Mouse (Mus musculus): ENCODE data around the gene Mknk1. TPM values are rescaled to one million over a fixed set of nuclear protein-coding genes. Genes with fewer than 3 reads are reported as not detected.

Gene Mknk1
- total RNA-seq, 2 experiments from 2014 or later: 29.6 to 39.5 TPM

DNA sequence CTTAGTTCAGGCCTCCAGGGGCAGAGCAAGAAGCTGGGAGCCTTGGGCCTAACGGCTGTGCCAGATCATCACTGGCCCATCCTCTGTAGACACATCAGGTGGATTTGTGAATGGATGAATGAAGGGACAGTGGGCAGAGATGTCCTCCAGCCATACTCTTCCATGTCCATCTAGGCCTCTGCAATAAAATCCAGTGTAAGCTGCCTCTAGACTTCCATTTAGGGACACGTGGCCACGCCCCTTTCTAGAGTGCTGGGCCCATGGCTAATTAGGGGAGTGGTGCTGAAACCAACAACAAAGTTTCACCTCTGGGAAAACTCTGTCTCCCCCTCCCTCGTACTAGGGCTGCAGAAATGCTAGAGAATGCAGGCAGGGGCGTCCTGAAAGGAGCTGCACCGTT is 51.1 kb downstream of the Mknk1 start:
- no peak for DNase-seq (ENCODE audit: low spot score in 2 of 2)

DNA sequence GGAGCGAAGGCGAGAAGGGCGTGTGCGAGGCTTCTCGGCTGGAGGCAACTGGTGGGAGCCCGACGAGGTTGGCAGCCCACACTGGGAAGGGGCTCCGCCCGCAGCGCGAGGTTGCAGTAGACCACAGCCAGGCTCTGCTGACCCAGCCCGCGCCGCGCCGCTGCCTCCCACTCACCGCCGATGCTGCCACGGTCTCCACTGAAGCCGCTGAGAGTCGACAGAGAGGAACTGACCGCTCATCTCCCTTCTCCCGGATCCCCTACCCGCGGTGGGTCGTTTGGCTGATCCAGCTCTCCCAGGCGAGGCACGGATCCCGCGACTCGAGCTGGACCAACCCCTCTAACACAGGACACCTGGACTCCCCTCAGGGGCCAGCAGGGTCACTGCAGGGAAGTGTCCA is 51.6 kb downstream of the Mknk1 start, which contains the start of gene 6430628N08Rik:
Gene 6430628N08Rik (plus strand): TSS at position 113 of the 400 bp plus-strand sequence.
- DNase-seq (ENCODE audit: low spot score in 2 of 2): no peak

DNA sequence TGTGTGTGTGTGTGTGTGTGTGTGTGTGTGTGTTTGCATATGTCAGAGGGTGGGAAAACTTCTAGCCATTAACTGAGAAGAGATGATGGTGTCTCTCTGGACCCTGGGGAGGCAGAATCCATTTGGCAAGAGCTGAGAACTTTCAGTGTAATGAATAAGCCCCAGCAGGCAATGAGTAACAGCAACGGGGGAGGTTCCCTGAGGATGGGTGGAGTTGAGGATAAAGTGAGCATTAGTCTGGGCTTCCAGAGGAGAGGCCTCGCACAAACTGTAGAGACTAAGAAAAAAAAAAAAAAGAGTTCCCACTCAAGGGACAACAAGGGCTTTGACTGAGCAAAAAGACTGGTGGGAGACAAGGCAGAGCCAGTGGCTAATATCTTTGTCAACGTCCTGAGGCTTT is 55.3 kb downstream of the Mknk1 start:
- DNase-seq (ENCODE audit: low spot score in 2 of 2): no peak

DNA sequence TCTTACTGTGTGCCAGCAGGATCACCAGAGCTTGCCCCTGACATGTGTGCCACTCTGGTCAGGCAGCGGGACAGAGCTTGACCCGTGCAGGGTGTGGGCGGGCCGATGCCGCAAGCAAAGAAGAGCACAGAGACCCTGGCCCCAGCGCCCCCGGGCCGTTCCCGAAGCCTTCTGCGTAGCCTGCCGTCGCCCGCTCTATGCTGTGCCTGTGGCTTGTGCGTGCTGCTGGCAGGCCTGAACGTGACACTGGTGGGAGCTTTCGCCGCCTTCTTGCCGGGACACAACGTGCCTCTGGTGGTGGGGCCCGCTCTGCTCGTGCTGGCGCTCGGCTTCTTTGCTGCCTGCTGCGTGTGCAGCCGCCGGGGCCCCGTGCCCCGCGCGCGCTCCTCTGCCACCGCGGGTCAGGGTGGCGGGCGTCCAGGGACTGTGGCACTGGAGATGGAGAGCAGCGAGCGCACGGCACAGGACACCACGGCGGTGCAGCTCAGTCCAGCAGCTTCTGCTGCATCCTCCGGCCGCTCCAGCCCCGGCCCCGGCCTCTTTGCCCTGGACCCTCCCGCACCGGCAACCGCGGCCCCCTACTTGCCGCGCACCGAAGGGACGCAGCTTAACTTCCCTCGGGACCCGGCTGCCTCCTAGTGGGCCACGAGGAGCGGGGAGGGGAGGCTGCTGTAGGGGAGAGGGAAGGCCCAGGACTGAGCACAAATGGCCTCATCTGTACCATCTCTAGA is 59.1 kb downstream of the Mknk1 start:
- no peak for DNase-seq (ENCODE audit: low spot score in 2 of 2)

DNA sequence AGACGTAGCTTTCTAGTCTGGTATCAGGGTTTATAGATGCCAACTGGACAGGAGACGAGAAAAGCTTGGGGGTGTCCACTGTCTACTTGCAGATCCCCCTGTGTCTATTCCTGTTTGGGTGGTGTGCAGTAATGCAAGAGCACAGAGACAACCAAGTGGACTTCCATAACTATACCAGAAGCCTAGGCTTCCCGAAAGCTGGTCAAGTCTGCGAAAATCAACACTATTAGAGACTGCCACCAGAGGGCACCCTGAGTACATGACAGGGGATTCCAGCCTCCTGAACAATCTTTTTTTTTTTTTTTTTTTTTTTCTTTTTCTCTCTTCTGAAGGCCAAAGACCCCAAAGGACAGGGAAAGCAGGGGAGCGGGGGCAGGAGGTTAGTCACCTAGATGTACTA is 63.8 kb downstream of the Mknk1 start:
- peak; percentile 84 to 93 for DNase-seq (ENCODE audit: low spot score in 2 of 2)

DNA sequence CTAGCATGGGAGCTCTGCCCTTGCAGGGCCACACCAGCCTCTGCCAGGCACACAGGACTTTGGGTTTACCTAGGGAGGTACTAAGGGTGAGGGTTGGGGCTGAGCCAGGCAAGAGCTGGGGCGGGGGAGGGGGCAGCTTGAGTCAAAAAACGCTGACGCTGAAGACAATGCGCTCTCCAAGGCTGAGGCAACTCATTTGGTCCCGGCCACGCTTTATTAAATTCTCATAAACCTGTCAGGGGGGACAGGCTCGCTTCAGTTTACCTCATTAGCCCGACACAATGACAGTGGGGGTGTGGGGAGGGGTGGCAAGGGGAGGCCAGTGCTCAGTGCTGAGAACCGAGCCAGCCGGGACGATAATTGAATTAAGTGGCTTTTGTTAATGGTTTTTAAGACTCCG is 65.4 kb downstream of the Mknk1 start:
- DNase-seq (ENCODE audit: low spot score in 2 of 2): no peak

DNA sequence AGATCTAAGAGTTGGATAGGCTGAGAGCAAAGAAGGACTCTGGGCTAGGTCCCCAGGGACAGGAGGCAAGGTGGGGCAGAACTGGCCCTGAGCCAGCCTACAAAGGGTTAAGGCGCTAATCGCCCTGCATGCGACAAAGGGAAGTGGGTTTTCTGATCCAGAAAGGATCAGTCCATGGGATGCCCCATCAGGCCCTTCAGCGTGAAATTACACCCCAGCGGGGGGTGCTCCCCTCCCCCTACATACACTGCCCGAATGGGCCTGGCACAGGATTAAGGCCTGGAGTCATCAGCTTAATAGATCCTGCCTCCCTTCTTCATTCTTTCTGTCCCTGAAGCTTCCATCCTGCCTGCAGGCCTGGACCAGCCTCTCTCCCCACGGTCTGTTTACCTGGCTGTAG is 66.7 kb downstream of the Mknk1 start:
- no peak for DNase-seq (ENCODE audit: low spot score in 2 of 2)

DNA sequence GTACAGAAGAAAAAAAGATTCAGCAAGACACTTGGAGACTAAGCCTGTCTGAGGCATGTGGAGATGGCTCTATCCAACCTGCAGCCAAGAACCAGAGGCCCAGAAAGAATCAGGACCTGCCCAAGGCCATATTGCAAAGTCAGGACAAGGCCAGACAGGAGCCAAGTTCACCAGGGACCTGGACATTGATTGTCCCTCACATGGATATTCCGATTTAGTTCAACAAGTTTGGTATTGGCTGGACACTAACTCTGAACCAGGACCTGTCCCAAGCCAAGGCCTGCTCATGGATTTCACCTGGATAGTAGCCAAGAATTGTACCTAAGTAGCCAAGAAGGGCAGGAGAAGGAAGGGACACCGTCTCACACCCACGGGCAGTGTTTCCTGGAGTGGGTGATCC is 67.8 kb downstream of the Mknk1 start:
- DNase-seq (ENCODE audit: low spot score in 2 of 2): no peak

DNA sequence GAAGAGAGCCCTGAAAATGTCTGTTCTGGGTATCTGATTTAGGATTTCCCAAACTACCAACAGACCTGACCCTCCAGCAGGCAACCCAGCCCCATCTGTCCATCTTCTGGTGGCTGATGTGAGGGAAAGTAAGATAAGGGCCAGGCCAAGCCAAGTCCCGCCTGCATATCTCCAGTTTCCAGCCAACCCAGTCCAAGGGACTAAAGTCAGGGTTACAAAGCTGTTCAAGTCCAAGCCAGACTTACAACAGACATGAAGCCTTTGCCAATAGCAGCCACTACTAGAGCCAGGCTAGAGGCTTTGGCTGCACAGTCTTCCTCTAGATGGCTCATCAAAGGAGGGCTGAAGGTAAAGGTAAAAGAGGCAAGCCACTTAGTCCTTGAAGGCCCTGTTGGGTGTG is 69.0 kb downstream of the Mknk1 start:
- DNase-seq (ENCODE audit: low spot score in 2 of 2): no peak

DNA sequence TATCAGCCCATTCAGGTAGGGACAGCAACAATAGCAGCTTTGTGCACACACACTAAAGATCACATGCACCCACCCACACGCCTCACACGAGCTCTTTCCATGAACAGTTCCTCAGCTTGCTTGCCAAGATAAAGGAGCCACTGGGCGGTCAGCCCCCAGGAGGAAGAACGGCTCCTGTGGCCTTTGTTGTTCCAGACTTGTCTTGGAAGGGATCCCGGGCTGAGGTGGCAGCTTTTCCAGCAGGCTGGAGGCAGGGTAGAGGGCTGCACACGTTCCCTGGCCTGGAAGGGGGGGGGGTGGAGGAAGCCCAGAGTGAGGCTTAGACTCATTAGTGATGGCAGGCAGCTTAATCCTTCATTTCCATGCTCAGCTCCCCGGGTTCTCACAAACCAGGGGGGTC is 69.6 kb downstream of the Mknk1 start:
- DNase-seq (ENCODE audit: low spot score in 2 of 2): no peak

DNA sequence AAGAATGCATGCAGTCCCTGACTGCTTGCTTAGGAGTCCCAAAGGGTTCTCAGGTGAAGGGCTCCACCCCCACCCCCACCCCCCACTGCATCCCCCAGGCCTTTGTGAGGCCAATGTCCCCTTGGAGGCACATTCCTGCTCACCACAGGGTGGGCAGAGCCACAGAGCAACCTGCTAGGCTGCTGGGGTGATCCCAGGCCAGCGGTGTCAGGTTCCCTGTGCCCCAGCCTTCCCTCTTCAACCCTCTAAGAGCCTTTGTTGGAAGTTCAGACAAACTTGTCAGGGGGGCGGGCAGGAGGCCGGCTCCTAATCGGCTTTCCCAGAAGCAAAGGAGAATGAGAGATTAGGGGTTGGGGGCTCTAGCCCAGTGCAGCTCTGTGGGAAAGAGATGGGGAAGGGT is 72.6 kb downstream of the Mknk1 start:
- no peak for DNase-seq (ENCODE audit: low spot score in 2 of 2)

DNA sequence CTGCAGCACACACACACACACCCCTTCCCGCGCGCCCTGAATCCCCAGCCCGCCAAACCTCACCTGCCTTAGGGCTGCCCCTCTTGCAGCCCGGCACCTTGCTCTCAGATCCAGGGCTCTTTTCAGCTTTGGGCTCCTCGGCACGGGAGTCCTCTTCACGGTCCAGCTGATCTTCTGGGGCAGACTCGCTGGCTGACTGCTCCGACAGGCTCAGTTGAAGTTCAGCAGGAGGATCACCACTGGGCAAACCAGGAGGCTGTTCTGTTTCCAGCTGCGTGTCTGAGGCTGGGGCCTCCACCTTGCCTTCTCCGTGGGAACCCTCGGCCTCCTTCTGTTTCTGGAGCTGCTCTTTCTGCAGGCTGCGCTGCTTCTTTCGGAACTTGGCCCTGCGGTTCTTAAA is 80.9 kb downstream of the Mknk1 start:
- DNase-seq (ENCODE audit: low spot score in 2 of 2): no peak

DNA sequence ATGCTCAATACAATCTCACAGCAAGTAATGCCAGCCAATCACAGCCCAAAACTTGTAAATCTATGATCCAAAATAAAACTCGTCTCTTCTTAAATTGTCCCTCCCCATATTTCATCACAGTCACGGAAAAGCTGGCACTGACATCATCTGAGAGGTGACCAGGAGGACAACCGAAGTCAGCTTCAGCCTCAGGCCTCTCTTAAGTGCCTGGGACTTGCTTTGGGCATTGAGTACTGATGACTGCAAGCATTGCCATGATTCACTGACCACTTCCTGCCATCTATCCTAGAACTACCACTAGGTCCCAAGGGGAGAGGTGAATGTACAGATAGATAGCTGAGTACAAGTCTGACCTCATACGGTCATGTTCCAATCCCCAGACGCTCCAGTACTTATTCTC is 83.7 kb downstream of the Mknk1 start:
- no peak for DNase-seq (ENCODE audit: low spot score in 2 of 2)

DNA sequence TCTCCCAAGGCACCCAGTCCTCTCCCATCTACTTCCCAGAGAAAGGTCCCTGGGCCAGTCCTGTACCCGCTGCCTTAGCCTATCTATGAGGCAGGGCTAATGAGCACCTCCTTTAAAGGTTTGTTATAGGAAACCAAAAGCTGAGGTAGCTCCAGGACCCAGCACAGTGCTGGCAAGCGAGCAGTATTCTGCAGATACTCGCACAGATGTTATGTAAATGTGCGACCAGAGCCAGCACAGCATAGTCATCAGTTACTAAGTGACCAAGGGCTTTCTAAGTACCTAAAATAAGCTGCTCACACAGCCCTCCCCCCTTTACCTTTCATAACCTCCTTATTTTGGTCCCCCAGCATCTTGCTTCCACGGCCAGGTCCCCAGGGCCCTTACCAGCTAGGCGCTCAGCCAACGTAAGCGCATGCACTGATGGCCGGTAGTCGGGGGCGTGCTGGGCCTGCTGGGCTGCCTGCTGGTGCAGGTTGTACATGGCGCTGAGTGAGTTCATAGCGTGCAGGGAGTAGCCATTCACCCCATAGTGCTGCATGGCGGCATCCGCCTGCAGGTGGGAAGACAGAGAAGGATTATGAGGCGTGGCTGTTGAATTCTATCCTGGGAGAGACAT is 84.4 kb downstream of the Mknk1 start:
- no peak for DNase-seq (ENCODE audit: low spot score in 2 of 2)

DNA sequence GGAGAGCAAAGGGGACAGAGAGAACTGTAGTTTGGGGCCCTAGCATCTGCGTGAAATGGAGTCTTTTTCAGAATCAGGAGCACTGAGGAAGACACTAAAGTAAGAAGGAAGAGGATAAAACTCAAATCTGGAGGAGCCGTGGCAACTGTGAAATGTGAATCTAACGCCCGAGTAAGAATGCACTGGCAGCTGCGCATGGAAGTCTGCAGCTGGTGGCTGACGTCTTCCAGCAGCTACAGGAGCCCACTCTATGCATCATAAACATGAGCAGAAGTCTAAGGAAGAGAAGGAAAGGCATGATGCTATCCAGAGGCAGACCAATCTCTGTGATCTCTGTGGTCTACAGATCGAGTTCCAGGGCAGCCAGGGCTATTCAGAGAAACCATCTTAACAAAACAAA is 88.6 kb downstream of the Mknk1 start:
- DNase-seq (ENCODE audit: low spot score in 2 of 2): no peak

Other genes with a start within 250 kb of the Mknk1 start
- gene Cyp4a32, start 238.2 kb upstream of the Mknk1 start, total RNA-seq (2021): not detected
- gene Cyp4b1, start 191.5 kb upstream of the Mknk1 start, total RNA-seq (2021): 1 to 10 TPM; 1.9 to 2.0 TPM
- 10 to 100 TPM; 49.7 to 55.4 TPM for gene Efcab14, start 101.5 kb upstream of the Mknk1 start, total RNA-seq (2021)
- not detected for gene Tex38, start 58.2 kb upstream of the Mknk1 start, total RNA-seq (2021)
- 10 to 100 TPM; 75.2 to 86.0 TPM for gene Atpaf1, start 54.4 kb upstream of the Mknk1 start, total RNA-seq (2021)
- gene Mob3c, start 11.1 kb upstream of the Mknk1 start, total RNA-seq (2021): 1 to 10 TPM; 4.0 to 6.7 TPM
- under 1 TPM; 0.28 to 0.30 TPM for gene Kncn, start 45.2 kb downstream of the Mknk1 start, total RNA-seq (2021)
- gene 6430628N08Rik, start 51.5 kb downstream of the Mknk1 start, total RNA-seq (2021): under 1 TPM; 0.56 to 0.67 TPM
- gene Dmbx1, start 100.7 kb downstream of the Mknk1 start, total RNA-seq (2021): not detected
- gene Faah, start 178.7 kb downstream of the Mknk1 start, total RNA-seq (2021): 100 to 1,000 TPM in 1 of 2 experiments, 10 to 100 TPM in 1; 85.2 to 101 TPM
- gene Nsun4, start 214.7 kb downstream of the Mknk1 start, total RNA-seq (2021): 10 to 100 TPM; 13.3 TPM
- 100 to 1,000 TPM; 434 to 461 TPM for gene Uqcrh, start 235.9 kb downstream of the Mknk1 start, total RNA-seq (2021)
- gene Lrrc41, start 236.1 kb downstream of the Mknk1 start, total RNA-seq (2021): 10 to 100 TPM; 44.7 to 54.3 TPM

Data from left cerebral cortex, adult 18-20 months (tissue).